Mouse (Mus musculus) bone marrow macrophage, adult 2 months (primary cell): ENCODE results near the gene Crb3. TPM values are rescaled to one million over a fixed set of nuclear protein-coding genes. Genes with fewer than 3 reads are reported as not detected.
"Not testable (repeated sequence)": the region's sequence is repeated elsewhere in the genome, so short reads cannot be mapped to it uniquely, and the experiment has no call there.

ENCODE experiments used
- H3K27ac ChIP-seq: 2 replicates; pipeline ENCODE4 v1.5.1; 2012; ENCODE audit warnings: low read depth, low read length; ENCODE audit not compliant: insufficient read depth
- H3K4me1 ChIP-seq: 2 replicates; pipeline ENCODE4 v1.6.1; 2012; ENCODE audit warnings: low read length; ENCODE audit not compliant: control insufficient read depth, insufficient read depth
- H3K4me3 ChIP-seq: 2 replicates; pipeline ENCODE4 v1.5.1; 2012; ENCODE audit warnings: mild to moderate bottlenecking, low read length, moderate library complexity; ENCODE audit not compliant: insufficient read depth
- CTCF ChIP-seq: IDR thresholded peaks from 2 replicates; pipeline ENCODE4 v1.5.1; 2012; ENCODE audit warnings: low read depth, mild to moderate bottlenecking, low read length, moderate library complexity
- POLR2A ChIP-seq: IDR thresholded peaks from 2 replicates; pipeline ENCODE4 v1.6.1; 2012; ENCODE audit warnings: mild to moderate bottlenecking, low read depth, low read length, borderline replicate concordance
- polyA plus RNA-seq: library from polyadenylated mRNA; stranded (reverse); fragments of >200 nt; gene quantifications from 2 replicates; pipeline ENCODE4 v1.2.4, GENCODE M21; 2012; ENCODE audit not compliant: missing spikeins, insufficient read depth, insufficient read length

Gene Crb3
- polyA plus RNA-seq, 1 experiment = not detected

- H3K4me3 ChIP-seq = peak overlapping the region; percentile 61
- TF ChIP-seq CTCF = no peak
- TF ChIP-seq POLR2A = no peak
- peak overlapping the region; percentile 78 for H3K27ac ChIP-seq
- H3K4me1 ChIP-seq = peaks cover 14% of the 10 kb centered on the region
These were observed 27.1 kb upstream of the Crb3 start for GRCm38 (mm10) chr17:57031661-57032420.

GRCm38 (mm10) chr17:57032854-57033253 lies 26.1 kb upstream of the Crb3 start:
- H3K4me3 ChIP-seq = peak overlapping the region; percentile 61; the same call in 1 of the 2 replicates
- TF ChIP-seq POLR2A (no peak), CTCF (no peak)
- peaks cover 17% of the 10 kb centered on the region for H3K4me1 ChIP-seq
- no peak overlapping the region for H3K27ac ChIP-seq

- Histone ChIP-seq H3K27ac (no peak overlapping the region), H3K4me3 (no peak overlapping the region), H3K4me1 (peaks cover 7% of the 10 kb centered on the region; the same call in 1 of the 2 replicates)
- no peak for TF ChIP-seq POLR2A
- no peak for TF ChIP-seq CTCF
These were observed 19.9 kb upstream of the Crb3 start for GRCm38 (mm10) chr17:57038978-57039377.

- H3K4me3 ChIP-seq = no peak within 1 kb of the TSS
- H3K27ac ChIP-seq = no peak within 1 kb of the TSS
- H3K4me1 ChIP-seq = peaks cover 7% of the 10 kb centered on the region; the same call in 1 of the 2 replicates
- TF ChIP-seq POLR2A = no peak
- TF ChIP-seq CTCF = no peak
These were observed 17.4 kb upstream of the Crb3 start, which contains the start of gene Slc25a41 for GRCm38 (mm10) chr17:57041554-57041953. TSS of gene Slc25a41 (minus strand) at chr17:57041654.

- Histone ChIP-seq H3K4me1 (peaks cover 8% of the 10 kb centered on the region), H3K4me3 (no peak overlapping the region), H3K27ac (no peak overlapping the region)
- TF ChIP-seq CTCF = no peak
These were observed 11.5 kb upstream of the Crb3 start for GRCm38 (mm10) chr17:57047406-57047805.

- Histone ChIP-seq H3K4me3 (no peak overlapping the region), H3K27ac (no peak overlapping the region), H3K4me1 (peaks cover 8% of the 10 kb centered on the region)
- TF ChIP-seq CTCF = no peak
- TF ChIP-seq POLR2A = no peak
These were observed 10.1 kb upstream of the Crb3 start for GRCm38 (mm10) chr17:57048816-57049215.

- H3K27ac ChIP-seq, H3K4me1 ChIP-seq, H3K4me3 ChIP-seq: not testable (repeated sequence)
These were observed 7.2 kb upstream of the Crb3 start for GRCm38 (mm10) chr17:57051679-57052078.

GRCm38 (mm10) chr17:57056246-57056645 lies 2.7 kb upstream of the Crb3 start:
- TF ChIP-seq POLR2A (no peak), CTCF (no peak)
- no peak overlapping the region for H3K27ac ChIP-seq
- H3K4me3 ChIP-seq = no peak overlapping the region
- peaks cover 3% of the 10 kb centered on the region for H3K4me1 ChIP-seq

- Histone ChIP-seq H3K4me1 (peaks cover 7% of the 10 kb centered on the region), H3K27ac (peak within 1 kb of the TSS; percentile 38; the same call in 1 of the 2 replicates), H3K4me3 (peak within 1 kb of the TSS; percentile 65)
- TF ChIP-seq CTCF (no peak), POLR2A (no peak)
These were observed 627 bp downstream of the Crb3 start, which contains the start of gene Slc25a23 for GRCm38 (mm10) chr17:57059486-57059977. TSS of gene Slc25a23 (minus strand) at chr17:57059863.

GRCm38 (mm10) chr17:57060231-57060801 lies 1.4 kb downstream of the Crb3 start:
- Histone ChIP-seq H3K27ac (peak overlapping the region; percentile 38; the same call in 1 of the 2 replicates), H3K4me1 (peaks cover 7% of the 10 kb centered on the region), H3K4me3 (peak overlapping the region; percentile 65)
- TF ChIP-seq POLR2A = no peak
- no peak for TF ChIP-seq CTCF
